Mouse (Mus musculus): ENCODE results near the gene Dock9. TPM values are rescaled to one million over a fixed set of nuclear protein-coding genes. Genes with fewer than 3 reads are reported as not detected.

Gene Dock9
- total and polyA plus RNA-seq, 2 experiments from 2014 or later = 4.1 to 20.5 TPM

GRCm38 (mm10) chr14:121546621-121547020, 251.0 kb downstream of the Dock9 start:
- H3K4me1 ChIP-seq (ENCODE audit: control insufficient read depth, insufficient read depth) = no peaks in the 10 kb centered on the region
- WGBS = 69% methylated on average over 5 of the region's 5 CpGs
- H3K27me3 ChIP-seq (ENCODE audit: control insufficient read depth, insufficient read depth, low read length) = no peaks in the 10 kb centered on the region
- TF ChIP-seq CTCF (IDR thresholded peaks at IDR 0.05; ENCODE audit: low read depth) (no peak), EP300 (IDR thresholded peaks at IDR 0.05; ENCODE audit: low read depth) (no peak)
- 0 out of 2 replicates have a peak, but pooled peaks cover 3% of the 10 kb centered on the region for H3K36me3 ChIP-seq (replicated peaks; ENCODE audit: control insufficient read depth, insufficient read depth, low read length)
- ATAC-seq (ENCODE audit: insufficient read depth, low read depth) (no peak), DNase-seq (ENCODE audit: low spot score) (peak; percentile 6)
- H3K4me3 ChIP-seq (ENCODE audit: low read depth, low read length) = no peak overlapping the region
- H3K9me3 ChIP-seq (replicated peaks; ENCODE audit: control insufficient read depth, low read length) = no peaks in the 10 kb centered on the region
- H3K9ac ChIP-seq (replicated peaks; ENCODE audit: low read depth, low read length) = no peak overlapping the region
- no peak overlapping the region for H3K4me2 ChIP-seq (ENCODE audit: low read depth, low read length)
- H3K27ac ChIP-seq (ENCODE audit: low read depth) = no peak overlapping the region

GRCm38 (mm10) chr14:121545551-121546331, 251.9 kb downstream of the Dock9 start:
- TF ChIP-seq CTCF (IDR thresholded peaks at IDR 0.05; ENCODE audit: low read depth) (no peak), EP300 (IDR thresholded peaks at IDR 0.05; ENCODE audit: low read depth) (no peak)
- DNase-seq (ENCODE audit: low spot score) (no peak), ATAC-seq (ENCODE audit: insufficient read depth, low read depth) (no peak)
- 83% methylated on average over 14 of the region's 14 CpGs for WGBS
- Histone ChIP-seq H3K4me2 (ENCODE audit: low read depth, low read length) (no peak overlapping the region), H3K4me1 (ENCODE audit: control insufficient read depth, insufficient read depth) (no peaks in the 10 kb centered on the region), H3K9me3 (replicated peaks; ENCODE audit: control insufficient read depth, low read length) (no peaks in the 10 kb centered on the region), H3K36me3 (replicated peaks; ENCODE audit: control insufficient read depth, insufficient read depth, low read length) (0 out of 2 replicates have a peak, but pooled peaks cover 3% of the 10 kb centered on the region), H3K9ac (replicated peaks; ENCODE audit: low read depth, low read length) (no peak overlapping the region), H3K27me3 (ENCODE audit: control insufficient read depth, insufficient read depth, low read length) (no peaks in the 10 kb centered on the region), H3K4me3 (ENCODE audit: low read depth, low read length) (no peak overlapping the region), H3K27ac (ENCODE audit: low read depth) (no peak overlapping the region)

GRCm38 (mm10) chr14:121541262-121541661, 256.4 kb downstream of the Dock9 start:
- ATAC-seq (ENCODE audit: insufficient read depth, low read depth) = no peak

GRCm38 (mm10) chr14:121534501-121534900, 263.1 kb downstream of the Dock9 start:
- no peak overlapping the region for H3K27ac ChIP-seq (ENCODE audit: low read depth)
- ATAC-seq (ENCODE audit: insufficient read depth, low read depth) (no peak), DNase-seq (ENCODE audit: low spot score) (no peak)
- no peak overlapping the region for H3K4me3 ChIP-seq (ENCODE audit: low read depth, low read length)
- 80% methylated on average over 3 of the region's 3 CpGs for WGBS
- H3K4me2 ChIP-seq (ENCODE audit: low read depth, low read length) = no peak overlapping the region
- H3K4me1 ChIP-seq (ENCODE audit: control insufficient read depth, insufficient read depth) = no peaks in the 10 kb centered on the region
- H3K27me3 ChIP-seq (ENCODE audit: control insufficient read depth, insufficient read depth, low read length) = no peaks in the 10 kb centered on the region
- no peak overlapping the region for H3K9ac ChIP-seq (replicated peaks; ENCODE audit: low read depth, low read length)
- peaks cover 4% of the 10 kb centered on the region; the same call in 1 of the 2 replicates for H3K9me3 ChIP-seq (replicated peaks; ENCODE audit: control insufficient read depth, low read length)
- TF ChIP-seq CTCF (IDR thresholded peaks at IDR 0.05; ENCODE audit: low read depth) (no peak), EP300 (IDR thresholded peaks at IDR 0.05; ENCODE audit: low read depth) (no peak)
- H3K36me3 ChIP-seq (replicated peaks; ENCODE audit: control insufficient read depth, insufficient read depth, low read length) = no peaks in the 10 kb centered on the region

More at GRCm38 (mm10) chr14:121541262-121541661, 256.4 kb downstream of the Dock9 start:
- no peak overlapping the region for H3K27ac ChIP-seq (ENCODE audit: low read depth)
- H3K9ac ChIP-seq (replicated peaks; ENCODE audit: low read depth, low read length) = no peak overlapping the region
- H3K4me2 ChIP-seq (ENCODE audit: low read depth, low read length) = no peak overlapping the region
- H3K27me3 ChIP-seq (ENCODE audit: control insufficient read depth, insufficient read depth, low read length) = no peaks in the 10 kb centered on the region
- no peaks in the 10 kb centered on the region for H3K36me3 ChIP-seq (replicated peaks; ENCODE audit: control insufficient read depth, insufficient read depth, low read length)
- H3K4me1 ChIP-seq (ENCODE audit: control insufficient read depth, insufficient read depth) = no peaks in the 10 kb centered on the region
- H3K9me3 ChIP-seq (replicated peaks; ENCODE audit: control insufficient read depth, low read length) = peaks cover 4% of the 10 kb centered on the region; the same call in 1 of the 2 replicates
- WGBS = 43% methylated on average over 7 of the region's 7 CpGs
- DNase-seq (ENCODE audit: low spot score) = no peak
- no peak for TF ChIP-seq CTCF (IDR thresholded peaks at IDR 0.05; ENCODE audit: low read depth)
- no peak for TF ChIP-seq EP300 (IDR thresholded peaks at IDR 0.05; ENCODE audit: low read depth)
- H3K4me3 ChIP-seq (ENCODE audit: low read depth, low read length) = no peak overlapping the region

- no peaks in the 10 kb centered on the region for H3K27me3 ChIP-seq (ENCODE audit: control insufficient read depth, insufficient read depth, low read length)
- TF ChIP-seq CTCF (IDR thresholded peaks at IDR 0.05; ENCODE audit: low read depth) (no peak), EP300 (IDR thresholded peaks at IDR 0.05; ENCODE audit: low read depth) (no peak)
- no peaks in the 10 kb centered on the region for H3K4me1 ChIP-seq (ENCODE audit: control insufficient read depth, insufficient read depth)
- no peaks in the 10 kb centered on the region for H3K36me3 ChIP-seq (replicated peaks; ENCODE audit: control insufficient read depth, insufficient read depth, low read length)
- H3K4me3 ChIP-seq (ENCODE audit: low read depth, low read length) = no peak overlapping the region
- no peak overlapping the region for H3K4me2 ChIP-seq (ENCODE audit: low read depth, low read length)
- no peak overlapping the region for H3K9ac ChIP-seq (replicated peaks; ENCODE audit: low read depth, low read length)
- no peaks in the 10 kb centered on the region for H3K9me3 ChIP-seq (replicated peaks; ENCODE audit: control insufficient read depth, low read length)
- H3K27ac ChIP-seq (ENCODE audit: low read depth) = no peak overlapping the region
- DNase-seq (ENCODE audit: low spot score) (no peak), ATAC-seq (ENCODE audit: insufficient read depth, low read depth) (no peak)
- WGBS = 80% methylated on average over 9 of the region's 9 CpGs
Observed at GRCm38 (mm10) chr14:121530853-121531252, 266.8 kb downstream of the Dock9 start.

Data from heart, postnatal 0 days (tissue).